Comparison of ENCODE assay signal across 35 mouse cellular contexts in genomic region chr3:131092113-131092512, GRCm38 (mm10).
"Had no signal": no experiment of that assay in that cellular context is flagged by ENCODE, and none has a peak within 500 bp of the region (broad histone marks: within the 10 kb centered on the region; RNA-seq: fewer than 3 reads in every experiment).

No protein-coding gene starts in this region.

- H3K9ac ChIP-seq: heart, embryonic 12.5 days; heart, embryonic 13.5 days; heart, embryonic 15.5 days; hindbrain, embryonic 12.5 days; hindbrain, embryonic 13.5 days; hindbrain, embryonic 14.5 days; hindbrain, embryonic 15.5 days; intestine, embryonic 15.5 days; kidney, embryonic 15.5 days had no signal

- H3K4me2 ChIP-seq: heart, embryonic 11.5 days; heart, embryonic 12.5 days; heart, embryonic 13.5 days; heart, embryonic 15.5 days; hindbrain, embryonic 12.5 days; hindbrain, embryonic 13.5 days; hindbrain, embryonic 14.5 days; hindbrain, embryonic 15.5 days; intestine, embryonic 15.5 days; kidney, embryonic 15.5 days had no signal

- DNase-seq: heart, postnatal 10 days; heart, postnatal 14 days; heart, postnatal 36 days; heart, postnatal 4 days; kidney, adult 11 months; kidney, adult 18-20 months; kidney, adult 2 months; kidney, adult 8-10 months; kidney, adult 9 months; kidney, postnatal 10 days; kidney, postnatal 14 days; kidney, postnatal 25 days; kidney, postnatal 36 days; kidney, postnatal 4 days; layer of hippocampus, adult 9-11 months; layer of hippocampus, postnatal 36 days had no signal

- H3K36me3 ChIP-seq: heart, embryonic 10.5 days; heart, embryonic 12.5 days; heart, embryonic 13.5 days; heart, embryonic 15.5 days; hindbrain, embryonic 10.5 days; hindbrain, embryonic 12.5 days; hindbrain, embryonic 13.5 days; hindbrain, embryonic 15.5 days; intestine, embryonic 15.5 days; kidney, embryonic 15.5 days had no signal

- H3K9me3 ChIP-seq: heart, embryonic 10.5 days; heart, embryonic 12.5 days; heart, embryonic 13.5 days; heart, embryonic 15.5 days; hindbrain, embryonic 10.5 days; hindbrain, embryonic 12.5 days; hindbrain, embryonic 13.5 days; hindbrain, embryonic 15.5 days; intestine, embryonic 15.5 days; kidney, embryonic 15.5 days had no signal

- H3K27ac ChIP-seq: heart, embryonic 10.5 days; heart, embryonic 13.5 days; heart, embryonic 15.5 days; hindbrain, embryonic 10.5 days; hindbrain, embryonic 12.5 days; hindbrain, embryonic 13.5 days; hindbrain, embryonic 14.5 days; hindbrain, embryonic 15.5 days; hindbrain, postnatal 0 days; intestine, embryonic 15.5 days; kidney, embryonic 15.5 days; kidney, postnatal 0 days; layer of hippocampus, adult 2 months had no signal

- H3K27me3 ChIP-seq: heart, embryonic 12.5 days; heart, embryonic 13.5 days; heart, embryonic 15.5 days; hindbrain, embryonic 15.5 days; intestine, embryonic 15.5 days had no signal

- ATAC-seq: hindbrain, embryonic 16.5 days; hindbrain, postnatal 0 days; inflammation-experienced regulatory T-cells, adult 6 months; intestine, embryonic 15.5 days; intestine, embryonic 16.5 days; intestine, postnatal 0 days had no signal

- H3K4me1 ChIP-seq: heart, embryonic 15.5 days; hindbrain, embryonic 13.5 days; hindbrain, embryonic 15.5 days; intestine, embryonic 15.5 days had no signal

- H3K4me3 ChIP-seq: heart, embryonic 10.5 days; heart, embryonic 12.5 days; heart, embryonic 13.5 days; heart, embryonic 15.5 days; hindbrain, embryonic 10.5 days; hindbrain, embryonic 12.5 days; hindbrain, embryonic 13.5 days; hindbrain, embryonic 15.5 days; intestine, embryonic 15.5 days; kidney, embryonic 15.5 days; layer of hippocampus, adult 2 months had no signal
